27 mouse cellular contexts compared by ENCODE assay signal in the genomic region with DNA sequence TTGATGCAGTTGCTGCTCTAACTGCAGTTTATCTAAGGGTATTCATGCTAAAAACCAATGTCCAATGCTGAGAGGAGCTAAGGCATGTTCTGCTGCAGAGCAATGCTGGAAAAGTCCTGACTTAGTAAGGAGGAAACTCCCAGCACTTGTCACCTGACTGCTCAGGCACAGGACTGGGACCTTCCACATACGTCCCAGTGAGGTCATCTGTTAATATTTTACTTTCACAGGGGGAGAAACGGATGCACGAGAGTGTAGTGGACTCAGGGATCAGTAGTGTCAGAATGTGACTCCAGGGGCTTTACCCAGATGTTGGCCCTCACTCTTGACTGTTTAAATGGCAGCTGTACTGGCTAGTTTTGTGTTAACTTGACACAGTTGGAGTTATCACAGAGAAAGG.
DNase-seq lines count a peak whose midpoint lies in the region; ATAC-seq and TF ChIP-seq lines count a peak whose summit lies in the region.
"Had no signal": no experiment of that assay in that cellular context is flagged by ENCODE, and none has a peak within 500 bp of the region (broad histone marks: within the 10 kb centered on the region; RNA-seq: fewer than 3 reads in every experiment).

No protein-coding gene starts in this region.

- DNase-seq in kidney, postnatal 25 days, result no peak
- peak; percentile 11 for DNase-seq in kidney, postnatal 0 days (ENCODE audit: low spot score)
- no peak for DNase-seq in kidney, postnatal 10 days
- no peak for DNase-seq in liver, embryonic 11.5 days (ENCODE audit: low spot score)
- DNase-seq: adrenal gland, adult 8-10 months; adrenal gland, postnatal 25 days; cerebellum, adult 11-12 months; cerebellum, adult 8-10 months; cerebellum, postnatal 10 days; cerebellum, postnatal 36 days; embryo, embryonic 11 days; gastrocnemius, postnatal 25 days; heart, adult 18-20 months; heart, postnatal 10 days; heart, postnatal 36 days had no signal

- no peak overlapping the region for H3K9ac ChIP-seq in intestine, postnatal 0 days (ENCODE audit: low read depth, low read length)
- H3K9ac ChIP-seq in intestine, embryonic 16.5 days (ENCODE audit: low read depth, low read length), result no peak overlapping the region
- no peak overlapping the region for H3K9ac ChIP-seq in kidney, embryonic 14.5 days (ENCODE audit: low read depth, low read length)
- no peak overlapping the region for H3K9ac ChIP-seq in kidney, postnatal 0 days (ENCODE audit: low read depth, low read length)
- H3K9ac ChIP-seq in liver, embryonic 16.5 days (ENCODE audit: low read depth, low read length), result no peak overlapping the region
- H3K9ac ChIP-seq in liver, embryonic 11.5 days (ENCODE audit: low read depth, low read length), result no peak overlapping the region
- H3K9ac ChIP-seq: embryonic facial prominence, embryonic 13.5 days; forebrain, embryonic 12.5 days; forebrain, embryonic 15.5 days; heart, embryonic 12.5 days; heart, embryonic 15.5 days had no signal

- H3K4me3 ChIP-seq in intestine, postnatal 0 days (ENCODE audit: low read depth, low read length), result no peak overlapping the region
- no peak overlapping the region for H3K4me3 ChIP-seq in intestine, embryonic 16.5 days (ENCODE audit: low read length)
- H3K4me3 ChIP-seq in kidney, embryonic 14.5 days (ENCODE audit: low read length), result no peak overlapping the region
- no peak overlapping the region for H3K4me3 ChIP-seq in kidney, postnatal 0 days (replicated peaks; ENCODE audit: low read depth, low read length)
- H3K4me3 ChIP-seq in liver, embryonic 16.5 days (ENCODE audit: low read depth, low read length), result no peak overlapping the region
- H3K4me3 ChIP-seq in liver, embryonic 11.5 days (ENCODE audit: low read depth, low read length), result no peak overlapping the region
- H3K4me3 ChIP-seq: embryonic facial prominence, embryonic 10.5 days; embryonic facial prominence, embryonic 13.5 days; erythroblast, embryonic 14.5 days; forebrain, embryonic 12.5 days; forebrain, embryonic 15.5 days; heart, embryonic 12.5 days; heart, embryonic 15.5 days had no signal

- no peak overlapping the region for H3K27ac ChIP-seq in intestine, postnatal 0 days (ENCODE audit: low read depth, low read length)
- no peak overlapping the region for H3K27ac ChIP-seq in intestine, embryonic 16.5 days (ENCODE audit: low read length)
- H3K27ac ChIP-seq in kidney, embryonic 14.5 days (ENCODE audit: low read depth, low read length), result no peak overlapping the region
- no peak overlapping the region for H3K27ac ChIP-seq in kidney, postnatal 0 days
- no peak overlapping the region for H3K27ac ChIP-seq in liver, embryonic 16.5 days (ENCODE audit: low read length)
- no peak overlapping the region for H3K27ac ChIP-seq in liver, embryonic 11.5 days (ENCODE audit: low read depth, low read length)
- H3K27ac ChIP-seq: embryonic facial prominence, embryonic 10.5 days; embryonic facial prominence, embryonic 13.5 days; forebrain, embryonic 12.5 days; forebrain, embryonic 15.5 days; heart, embryonic 15.5 days had no signal

- no peak for TF ChIP-seq CTCF in intestine, postnatal 0 days (IDR thresholded peaks at IDR 0.05; ENCODE audit: low read depth)
- no peak for TF ChIP-seq CTCF in kidney, postnatal 0 days (IDR thresholded peaks at IDR 0.05; ENCODE audit: low read depth)

- no peak overlapping the region for H3K4me2 ChIP-seq in intestine, postnatal 0 days (replicated peaks; ENCODE audit: low read depth)
- no peak overlapping the region for H3K4me2 ChIP-seq in intestine, embryonic 16.5 days (ENCODE audit: low read depth, low read length)
- H3K4me2 ChIP-seq in kidney, embryonic 14.5 days (replicated peaks; ENCODE audit: low read depth, low read length), result no peak overlapping the region
- H3K4me2 ChIP-seq in kidney, postnatal 0 days (ENCODE audit: low read length), result no peak overlapping the region
- H3K4me2 ChIP-seq in liver, embryonic 16.5 days (ENCODE audit: low read depth, low read length), result no peak overlapping the region
- no peak overlapping the region for H3K4me2 ChIP-seq in liver, embryonic 11.5 days
- H3K4me2 ChIP-seq: embryonic facial prominence, embryonic 13.5 days; forebrain, embryonic 12.5 days; forebrain, embryonic 15.5 days; heart, embryonic 12.5 days; heart, embryonic 15.5 days had no signal

- no peaks in the 10 kb centered on the region for H3K4me1 ChIP-seq in intestine, postnatal 0 days (replicated peaks; ENCODE audit: control insufficient read depth, insufficient read depth, low read length)
- H3K4me1 ChIP-seq in intestine, embryonic 16.5 days (ENCODE audit: control insufficient read depth, insufficient read depth, low read length), result no peaks in the 10 kb centered on the region
- no peaks in the 10 kb centered on the region for H3K4me1 ChIP-seq in kidney, embryonic 14.5 days (ENCODE audit: control insufficient read depth, insufficient read depth, low read length)
- H3K4me1 ChIP-seq in kidney, postnatal 0 days (replicated peaks; ENCODE audit: insufficient read depth, low read length), result no peaks in the 10 kb centered on the region
- no peaks in the 10 kb centered on the region for H3K4me1 ChIP-seq in liver, embryonic 16.5 days (ENCODE audit: control insufficient read depth, low read depth, low read length)
- no peaks in the 10 kb centered on the region for H3K4me1 ChIP-seq in liver, embryonic 11.5 days (replicated peaks; ENCODE audit: control insufficient read depth, insufficient read depth, low read length)
- H3K4me1 ChIP-seq: embryonic facial prominence, embryonic 10.5 days; embryonic facial prominence, embryonic 13.5 days; forebrain, embryonic 12.5 days; forebrain, embryonic 15.5 days; heart, embryonic 12.5 days; heart, embryonic 15.5 days had no signal

- no peaks in the 10 kb centered on the region for H3K9me3 ChIP-seq in intestine, postnatal 0 days (ENCODE audit: control insufficient read depth)
- H3K9me3 ChIP-seq in intestine, embryonic 16.5 days (ENCODE audit: control insufficient read depth, low read length), result no peaks in the 10 kb centered on the region
- H3K9me3 ChIP-seq in kidney, embryonic 14.5 days (ENCODE audit: control insufficient read depth, low read length), result no peaks in the 10 kb centered on the region
- H3K9me3 ChIP-seq in kidney, postnatal 0 days (replicated peaks; ENCODE audit: low read length), result no peaks in the 10 kb centered on the region
- no peaks in the 10 kb centered on the region for H3K9me3 ChIP-seq in liver, embryonic 16.5 days (replicated peaks; ENCODE audit: control insufficient read depth, low read length)
- H3K9me3 ChIP-seq in liver, embryonic 11.5 days (ENCODE audit: control insufficient read depth, low read length), result no peaks in the 10 kb centered on the region
- H3K9me3 ChIP-seq: embryonic facial prominence, embryonic 10.5 days; embryonic facial prominence, embryonic 13.5 days; forebrain, embryonic 12.5 days; forebrain, embryonic 15.5 days; heart, embryonic 12.5 days; heart, embryonic 15.5 days had no signal

- ATAC-seq in intestine, postnatal 0 days, result 0 out of 2 replicates have a peak, but pooled peaks have one; percentile 49
- no peak for ATAC-seq in intestine, embryonic 16.5 days
- 0 out of 2 replicates have a peak, but pooled peaks have one; percentile 57 for ATAC-seq in kidney, embryonic 14.5 days (ENCODE audit: low FRiP score, low TSS enrichment)
- ATAC-seq in kidney, postnatal 0 days (replicated peaks; ENCODE audit: low FRiP score, low read depth), result peak; percentile 74
- peak; percentile 30; the same call in 1 of the 2 replicates for ATAC-seq in liver, embryonic 16.5 days (ENCODE audit: low read depth)
- no peak for ATAC-seq in liver, embryonic 11.5 days (replicated peaks; ENCODE audit: low FRiP score)
- ATAC-seq: activated CD4-positive, CD25-positive, alpha-beta regulatory T cell, adult 4 months; forebrain, embryonic 15.5 days had no signal

- no peaks in the 10 kb centered on the region for H3K36me3 ChIP-seq in intestine, postnatal 0 days (ENCODE audit: control insufficient read depth, insufficient read depth)
- no peaks in the 10 kb centered on the region for H3K36me3 ChIP-seq in intestine, embryonic 16.5 days (ENCODE audit: control insufficient read depth, insufficient read depth, low read length)
- H3K36me3 ChIP-seq in kidney, embryonic 14.5 days (ENCODE audit: control insufficient read depth, insufficient read depth, low read length), result no peaks in the 10 kb centered on the region
- no peaks in the 10 kb centered on the region for H3K36me3 ChIP-seq in kidney, postnatal 0 days (ENCODE audit: insufficient read depth, low read length)
- H3K36me3 ChIP-seq in liver, embryonic 16.5 days (ENCODE audit: control insufficient read depth, insufficient read depth), result no peaks in the 10 kb centered on the region
- H3K36me3 ChIP-seq in liver, embryonic 11.5 days (ENCODE audit: control insufficient read depth, insufficient read depth, low read length), result no peaks in the 10 kb centered on the region
- H3K36me3 ChIP-seq: embryonic facial prominence, embryonic 10.5 days; embryonic facial prominence, embryonic 13.5 days; forebrain, embryonic 12.5 days; forebrain, embryonic 15.5 days; heart, embryonic 12.5 days; heart, embryonic 15.5 days had no signal

- no peaks in the 10 kb centered on the region for H3K27me3 ChIP-seq in intestine, postnatal 0 days (replicated peaks; ENCODE audit: control insufficient read depth, insufficient read depth, low read length)
- H3K27me3 ChIP-seq in intestine, embryonic 16.5 days (replicated peaks; ENCODE audit: control insufficient read depth, insufficient read depth, low read length), result no peaks in the 10 kb centered on the region
- H3K27me3 ChIP-seq in kidney, embryonic 14.5 days (ENCODE audit: control insufficient read depth, insufficient read depth, low read length), result 0 out of 2 replicates have a peak, but pooled peaks cover 3% of the 10 kb centered on the region
- H3K27me3 ChIP-seq in kidney, postnatal 0 days (ENCODE audit: insufficient read depth, low read length), result no peaks in the 10 kb centered on the region
- H3K27me3 ChIP-seq in liver, embryonic 16.5 days (ENCODE audit: control insufficient read depth, insufficient read depth, low read depth, low read length), result no peaks in the 10 kb centered on the region
- H3K27me3 ChIP-seq in liver, embryonic 11.5 days (replicated peaks; ENCODE audit: control insufficient read depth, insufficient read depth, low read length), result no peaks in the 10 kb centered on the region
- H3K27me3 ChIP-seq: forebrain, embryonic 15.5 days had no signal

- WGBS in intestine, postnatal 0 days, result 21% methylated on average over 3 of the region's 3 CpGs
- WGBS in intestine, embryonic 16.5 days, result 20% methylated on average over 3 of the region's 3 CpGs
- 25% methylated on average over 3 of the region's 3 CpGs for WGBS in kidney, embryonic 14.5 days
- 25% methylated on average over 3 of the region's 3 CpGs for WGBS in kidney, postnatal 0 days
- WGBS in liver, embryonic 16.5 days (ENCODE audit: insufficient replicate concordance), result 25% methylated on average over 3 of the region's 3 CpGs
- 55% methylated on average over 3 of the region's 3 CpGs for WGBS in liver, embryonic 11.5 days

Comparison
In these comparisons a context has a peak if more than half of its experiments do, and no peak if none do; other contexts are left out.
1. ATAC-seq: peak in intestine, postnatal 0 days (single experiment), kidney, embryonic 14.5 days (single experiment), kidney, postnatal 0 days (single experiment) and liver, embryonic 16.5 days (single experiment); none in intestine, embryonic 16.5 days (single experiment) and liver, embryonic 11.5 days (single experiment).